Mouse (Mus musculus): ENCODE measurements at regions not wholly inside any gene's neighbourhood (a gene's known extent, or its start where the extent isn't known, plus 50 kb on each side); places are given as distances from the start of the nearest gene placed in this dataset.

DNA sequence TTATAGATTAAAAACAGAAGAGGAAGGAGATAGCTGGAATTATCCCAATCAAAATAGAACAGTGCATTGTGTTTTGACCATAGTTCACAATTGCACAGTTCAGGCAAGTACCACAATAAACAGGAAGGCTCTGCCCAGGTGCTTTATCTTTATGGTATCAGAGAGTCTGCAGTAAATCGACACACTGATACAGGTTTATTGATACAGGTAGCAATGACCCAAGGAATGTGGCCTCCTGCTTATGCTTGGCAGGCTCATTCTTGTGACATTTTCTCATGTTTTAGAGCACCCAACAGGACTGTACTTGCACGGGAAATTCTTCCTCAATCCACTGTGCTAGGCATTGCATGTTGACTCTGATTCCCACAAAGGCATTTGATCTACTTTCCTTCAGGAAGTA lies 259.2 kb upstream of the Lrrc3b start:
- TF ChIP-seq POLR2A (IDR thresholded peaks at IDR 0.05; ENCODE audit: borderline replicate concordance, control insufficient read depth, low read depth, low read length): no peak
- TF ChIP-seq CTCF (IDR thresholded peaks at IDR 0.05; ENCODE audit: control insufficient read depth, insufficient read depth, low read length): no peak
- 54% methylated on average over 2 of the region's 2 CpGs for WGBS
- H3K4me1 ChIP-seq (ENCODE audit: control insufficient read depth, insufficient read depth, low read length): no peaks in the 10 kb centered on the region
- no peak overlapping the region for H3K4me3 ChIP-seq (replicated peaks; ENCODE audit: control insufficient read depth, low read depth, low read length)
- no peak overlapping the region for H3K27ac ChIP-seq (ENCODE audit: control insufficient read depth, insufficient read depth, low read depth, low read length, poor library complexity)

DNA sequence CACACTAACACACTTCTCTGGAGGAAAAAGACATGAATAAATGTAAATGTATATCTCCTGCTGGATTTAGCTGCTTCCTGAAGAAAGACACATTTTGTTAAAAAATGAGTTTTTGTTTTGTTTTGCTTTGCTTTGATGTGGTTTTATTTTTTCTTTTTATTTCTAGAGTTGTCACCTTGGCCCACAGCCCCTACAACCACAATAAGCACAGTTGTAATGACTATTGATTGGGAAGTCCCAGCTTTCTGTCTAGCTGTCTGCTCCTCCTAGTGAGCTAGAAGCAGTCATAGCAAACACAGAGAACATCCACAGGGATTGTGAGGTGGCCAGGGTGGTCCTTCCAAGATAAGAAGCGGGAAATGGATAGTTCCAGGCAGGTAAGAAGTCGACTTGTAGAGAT lies 259.8 kb upstream of the Lrrc3b start:
- H3K27ac ChIP-seq (ENCODE audit: control insufficient read depth, insufficient read depth, low read depth, low read length, poor library complexity): no peak overlapping the region
- 80% methylated on average over 2 of the region's 2 CpGs for WGBS
- H3K4me1 ChIP-seq (ENCODE audit: control insufficient read depth, insufficient read depth, low read length): no peaks in the 10 kb centered on the region
- no peak for TF ChIP-seq CTCF (IDR thresholded peaks at IDR 0.05; ENCODE audit: control insufficient read depth, insufficient read depth, low read length)
- no peak for TF ChIP-seq POLR2A (IDR thresholded peaks at IDR 0.05; ENCODE audit: borderline replicate concordance, control insufficient read depth, low read depth, low read length)
- H3K4me3 ChIP-seq (replicated peaks; ENCODE audit: control insufficient read depth, low read depth, low read length): no peak overlapping the region

DNA sequence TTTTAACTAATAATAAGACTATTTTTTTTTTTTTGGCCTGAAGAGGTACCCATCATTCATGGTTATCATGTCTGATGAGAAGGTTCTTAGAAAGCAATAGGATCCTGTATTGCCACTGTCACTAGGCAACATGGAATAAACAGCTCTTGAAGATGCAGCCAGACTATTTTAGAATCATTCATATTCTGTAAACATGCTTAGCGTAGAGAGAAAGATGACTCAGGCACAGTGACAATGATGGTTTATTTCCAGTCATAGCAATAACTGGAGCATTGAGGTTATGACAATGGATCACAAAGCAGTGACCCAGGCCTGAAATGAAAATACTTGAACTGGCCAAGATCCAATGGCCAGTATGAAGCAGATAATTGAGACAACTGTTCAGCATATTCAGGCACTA lies 283.3 kb upstream of the Lrrc3b start:
- H3K4me3 ChIP-seq (replicated peaks; ENCODE audit: control insufficient read depth, low read depth, low read length): no peak overlapping the region
- H3K27ac ChIP-seq (ENCODE audit: control insufficient read depth, insufficient read depth, low read depth, low read length, poor library complexity): no peak overlapping the region
- WGBS: 84% methylated on average over 1 of the region's 1 CpGs
- TF ChIP-seq CTCF (IDR thresholded peaks at IDR 0.05; ENCODE audit: control insufficient read depth, insufficient read depth, low read length) (no peak), POLR2A (IDR thresholded peaks at IDR 0.05; ENCODE audit: borderline replicate concordance, control insufficient read depth, low read depth, low read length) (no peak)
- no peaks in the 10 kb centered on the region for H3K4me1 ChIP-seq (ENCODE audit: control insufficient read depth, insufficient read depth, low read length)

DNA sequence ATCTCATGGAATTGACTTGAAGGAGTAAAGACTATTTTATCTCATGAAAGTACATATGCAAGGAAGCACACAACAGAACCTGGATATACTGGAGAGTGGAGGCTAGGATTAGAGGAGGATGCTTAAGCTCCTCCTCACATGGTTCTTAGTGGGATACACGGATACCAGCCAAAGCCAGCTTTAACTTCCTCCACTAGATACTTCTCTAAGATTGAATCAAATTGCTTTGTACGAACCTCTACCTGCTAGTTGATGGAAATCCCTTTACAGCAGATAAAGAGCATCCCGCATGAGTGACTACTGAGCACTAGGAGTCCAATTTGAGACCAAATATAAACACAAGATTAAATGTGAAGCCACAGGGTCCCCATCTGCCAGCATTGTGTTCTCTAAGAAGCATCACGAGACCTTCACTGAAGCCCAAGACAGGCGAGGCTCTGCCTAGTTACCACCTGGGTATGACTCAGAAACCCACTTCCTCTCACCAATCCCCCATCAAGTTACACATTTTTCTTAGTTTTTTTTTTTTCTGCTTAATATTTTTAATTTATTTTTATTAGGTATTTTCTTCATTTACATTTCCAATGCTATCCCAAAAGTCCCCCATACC lies 307.9 kb upstream of the Lrrc3b start:
- WGBS: 22% methylated on average over 5 of the region's 5 CpGs
- TF ChIP-seq CTCF (IDR thresholded peaks at IDR 0.05; ENCODE audit: control insufficient read depth, insufficient read depth, low read length) (no peak), POLR2A (IDR thresholded peaks at IDR 0.05; ENCODE audit: borderline replicate concordance, control insufficient read depth, low read depth, low read length) (no peak)
- H3K4me1 ChIP-seq (ENCODE audit: control insufficient read depth, insufficient read depth, low read length): no peaks in the 10 kb centered on the region
- no peak overlapping the region for H3K4me3 ChIP-seq (replicated peaks; ENCODE audit: control insufficient read depth, low read depth, low read length)
- H3K27ac ChIP-seq (ENCODE audit: control insufficient read depth, insufficient read depth, low read depth, low read length, poor library complexity): no peak overlapping the region

DNA sequence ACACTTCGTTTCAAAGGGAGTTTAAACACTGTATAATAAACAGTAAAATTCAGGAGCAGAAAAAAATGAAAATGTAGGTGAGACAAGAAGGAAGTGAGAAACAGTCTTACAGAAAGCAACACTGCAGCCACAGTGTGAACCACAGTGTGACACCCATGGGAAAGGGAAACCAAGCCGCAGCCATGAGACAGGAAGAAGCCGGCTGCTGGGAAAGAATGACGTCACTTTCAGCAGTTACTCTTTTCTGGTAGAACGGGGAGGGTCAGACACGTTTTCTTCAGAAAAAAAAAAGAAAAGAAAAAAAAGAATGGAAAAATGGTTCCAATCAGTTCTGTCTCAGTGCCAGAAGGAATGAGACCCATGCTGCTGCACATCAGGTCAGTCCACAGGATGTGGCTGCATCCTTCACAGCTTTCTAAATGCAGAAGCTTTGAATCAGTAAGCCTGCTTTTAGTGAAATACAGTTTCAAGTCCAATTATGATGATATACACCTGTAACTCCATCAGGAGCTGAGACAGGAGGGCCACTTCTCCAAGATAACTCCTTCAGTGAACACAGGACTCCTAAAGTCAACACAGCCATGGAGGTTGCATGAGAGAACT lies 331.2 kb upstream of the Lrrc3b start:
- Histone ChIP-seq H3K27ac (ENCODE audit: control insufficient read depth, insufficient read depth, low read depth, low read length, poor library complexity) (no peak overlapping the region), H3K4me3 (replicated peaks; ENCODE audit: control insufficient read depth, low read depth, low read length) (peak overlapping the region; percentile 24), H3K4me1 (ENCODE audit: control insufficient read depth, insufficient read depth, low read length) (no peaks in the 10 kb centered on the region)
- TF ChIP-seq POLR2A (IDR thresholded peaks at IDR 0.05; ENCODE audit: borderline replicate concordance, control insufficient read depth, low read depth, low read length) (no peak), CTCF (IDR thresholded peaks at IDR 0.05; ENCODE audit: control insufficient read depth, insufficient read depth, low read length) (no peak)
- WGBS: 8% methylated on average over 6 of the region's 6 CpGs

DNA sequence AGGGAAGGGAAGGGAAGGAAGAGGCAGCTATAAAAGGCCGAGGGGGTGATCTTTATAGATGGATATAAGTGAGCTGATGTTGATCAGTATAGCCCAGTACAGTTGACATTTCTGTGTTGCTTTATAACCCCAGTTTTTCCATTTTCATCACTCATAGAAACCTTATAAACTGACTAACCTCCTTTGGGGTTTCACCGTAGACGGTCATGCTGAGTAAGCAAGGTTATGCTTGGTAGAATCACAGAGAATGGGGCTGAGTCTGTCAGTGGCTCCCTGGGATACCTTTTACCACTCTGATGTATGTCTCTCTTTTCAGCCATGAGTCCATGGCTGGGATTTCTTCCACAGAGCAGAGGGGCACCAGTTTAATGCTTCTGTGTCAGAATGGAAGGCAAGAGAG lies 345.9 kb upstream of the Lrrc3b start:
- Histone ChIP-seq H3K27ac (ENCODE audit: control insufficient read depth, insufficient read depth, low read depth, low read length, poor library complexity) (no peak overlapping the region), H3K4me1 (ENCODE audit: control insufficient read depth, insufficient read depth, low read length) (no peaks in the 10 kb centered on the region; the same call in 1 of the 2 replicates), H3K4me3 (replicated peaks; ENCODE audit: control insufficient read depth, low read depth, low read length) (no peak overlapping the region)
- WGBS: 52% methylated on average over 3 of the region's 3 CpGs
- TF ChIP-seq POLR2A (IDR thresholded peaks at IDR 0.05; ENCODE audit: borderline replicate concordance, control insufficient read depth, low read depth, low read length): no peak
- TF ChIP-seq CTCF (IDR thresholded peaks at IDR 0.05; ENCODE audit: control insufficient read depth, insufficient read depth, low read length): no peak

DNA sequence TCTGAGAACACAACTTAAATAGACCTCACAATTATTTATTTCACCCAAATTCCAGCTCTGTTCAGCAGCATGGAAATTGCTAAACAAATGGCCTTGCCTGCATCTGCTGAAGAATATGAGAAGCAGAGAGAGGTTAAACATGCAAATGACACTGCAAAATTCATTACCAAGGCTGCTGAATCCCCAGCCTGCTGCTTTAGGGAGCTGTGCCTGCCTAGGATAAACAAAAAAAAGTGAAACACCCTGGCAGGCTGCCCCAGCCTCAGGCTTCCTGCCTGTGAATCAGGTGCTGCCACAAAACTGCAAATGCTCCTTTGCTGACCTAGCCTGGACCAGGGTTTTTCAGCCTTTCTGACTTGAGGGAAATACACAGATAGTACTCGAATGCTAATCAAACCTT lies 346.4 kb upstream of the Lrrc3b start:
- Histone ChIP-seq H3K27ac (ENCODE audit: control insufficient read depth, insufficient read depth, low read depth, low read length, poor library complexity) (no peak overlapping the region), H3K4me1 (ENCODE audit: control insufficient read depth, insufficient read depth, low read length) (no peaks in the 10 kb centered on the region; the same call in 1 of the 2 replicates), H3K4me3 (replicated peaks; ENCODE audit: control insufficient read depth, low read depth, low read length) (no peak overlapping the region)
- TF ChIP-seq POLR2A (IDR thresholded peaks at IDR 0.05; ENCODE audit: borderline replicate concordance, control insufficient read depth, low read depth, low read length): no peak
- 5% methylated on average over 1 of the region's 1 CpGs for WGBS

DNA sequence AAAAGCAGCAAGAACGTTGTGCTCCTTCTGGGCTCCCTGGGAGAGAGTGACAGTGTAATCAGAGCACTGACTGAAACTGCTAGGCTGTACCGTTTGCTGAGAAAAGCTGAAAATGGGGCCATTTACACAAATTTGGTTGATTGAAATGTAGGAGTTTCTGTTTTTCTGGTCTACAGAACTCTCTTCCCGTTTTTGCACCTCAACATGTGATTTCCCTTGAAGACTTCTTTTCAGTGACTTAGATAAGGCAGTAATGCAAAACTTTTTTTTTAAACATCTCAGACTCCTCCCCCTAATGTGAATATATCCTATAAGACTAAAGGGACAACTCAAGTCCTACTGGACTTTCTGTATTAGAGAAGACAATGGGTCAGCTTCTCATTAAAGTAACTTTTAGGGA lies 356.9 kb upstream of the Lrrc3b start:
- Histone ChIP-seq H3K27ac (ENCODE audit: control insufficient read depth, insufficient read depth, low read depth, low read length, poor library complexity) (no peak overlapping the region), H3K4me3 (replicated peaks; ENCODE audit: control insufficient read depth, low read depth, low read length) (no peak overlapping the region), H3K4me1 (ENCODE audit: control insufficient read depth, insufficient read depth, low read length) (no peaks in the 10 kb centered on the region)
- TF ChIP-seq POLR2A (IDR thresholded peaks at IDR 0.05; ENCODE audit: borderline replicate concordance, control insufficient read depth, low read depth, low read length): no peak
- TF ChIP-seq CTCF (IDR thresholded peaks at IDR 0.05; ENCODE audit: control insufficient read depth, insufficient read depth, low read length): no peak
- 55% methylated on average over 3 of the region's 3 CpGs for WGBS

DNA sequence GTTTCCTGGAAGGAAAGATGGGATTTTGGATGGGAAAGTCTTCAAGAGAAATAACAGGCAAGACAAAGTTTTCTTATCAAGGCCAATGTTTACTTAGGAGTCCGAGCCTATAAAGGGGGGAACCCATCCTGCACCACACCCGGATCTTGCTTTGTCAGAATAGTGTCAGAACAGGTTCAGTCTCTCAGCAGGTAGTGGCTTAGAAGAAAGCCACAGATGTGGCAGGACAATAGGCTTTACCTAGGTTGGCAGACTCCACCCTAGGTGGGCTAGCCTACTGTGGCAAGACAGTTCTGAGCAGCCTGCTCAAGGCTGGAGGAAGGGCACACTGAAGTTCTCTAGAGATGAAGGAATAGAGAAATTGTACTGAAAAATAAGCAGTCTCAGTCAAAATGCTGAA lies 358.2 kb upstream of the Lrrc3b start:
- 64% methylated on average over 2 of the region's 2 CpGs for WGBS
- Histone ChIP-seq H3K4me1 (ENCODE audit: control insufficient read depth, insufficient read depth, low read length) (no peaks in the 10 kb centered on the region), H3K27ac (ENCODE audit: control insufficient read depth, insufficient read depth, low read depth, low read length, poor library complexity) (no peak overlapping the region), H3K4me3 (replicated peaks; ENCODE audit: control insufficient read depth, low read depth, low read length) (no peak overlapping the region)
- TF ChIP-seq POLR2A (IDR thresholded peaks at IDR 0.05; ENCODE audit: borderline replicate concordance, control insufficient read depth, low read depth, low read length) (no peak), CTCF (IDR thresholded peaks at IDR 0.05; ENCODE audit: control insufficient read depth, insufficient read depth, low read length) (no peak)

All from bone marrow, adult 2 months (tissue).